Mouse (Mus musculus): Measurements from ENCODE around the gene 1700020D05Rik. TPM values are rescaled to one million over a fixed set of nuclear protein-coding genes. Genes with fewer than 3 reads are reported as not detected.

Gene 1700020D05Rik
- total and polyA plus RNA-seq, 3 experiments, result 0.23 to 0.34 TPM; not detected in 1

DNA sequence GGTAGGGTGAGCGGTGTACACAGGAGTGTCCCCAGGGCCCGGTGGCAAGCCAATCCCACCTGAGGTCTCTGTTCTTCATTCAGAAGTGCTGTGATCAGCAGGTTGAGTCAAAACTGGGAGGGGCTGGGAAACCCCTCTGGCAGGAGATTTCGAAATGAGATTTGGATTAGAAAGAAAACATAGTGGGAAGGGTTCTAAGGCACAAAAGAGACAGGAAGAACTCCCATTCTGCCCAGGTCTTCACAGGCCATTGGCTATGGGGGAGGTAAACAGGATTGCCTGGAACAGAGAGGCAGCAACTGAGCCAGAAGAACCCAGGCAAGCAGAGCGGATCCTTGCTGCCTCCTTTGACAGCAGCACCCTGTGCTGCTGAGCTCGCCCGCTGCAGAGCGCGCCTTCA, 35.2 kb upstream of the 1700020D05Rik start:
- no peak overlapping the region for H3K4me3 ChIP-seq (replicated peaks in 1 of 3; ENCODE audit: low read depth in 2 of 3, low read length in 2 of 3, poor library complexity in 1 of 3)
- H3K9me3 ChIP-seq (replicated peaks; ENCODE audit: low read length), result peaks cover 2% of the 10 kb centered on the region
- no peak overlapping the region for H3K4me2 ChIP-seq (ENCODE audit: insufficient read depth, low read depth, poor library complexity, severe bottlenecking)
- H3K27me3 ChIP-seq (replicated peaks), result peaks cover 31% of the 10 kb centered on the region
- H3K4me1 ChIP-seq (ENCODE audit: control insufficient read depth in 1 of 2, insufficient read depth in 2 of 2), result 0 out of 4 replicates have a peak, but pooled peaks cover 0 to 3% of the 10 kb centered on the region in 2 experiments
- DNase-seq (ENCODE audit: extremely low read depth), result no peak
- no peaks in the 10 kb centered on the region for H3K79me2 ChIP-seq (replicated peaks; ENCODE audit: control insufficient read depth, extremely low read depth, insufficient read depth, poor library complexity, severe bottlenecking)
- in situ Hi-C loops (cut with MboI; ENCODE audit: low pct_ligation_motif_present, low pct_unique_long_range_greater_than_20kb, low sequenced_read_pairs), result no loop called here
- TF ChIP-seq KAT2A (IDR thresholded peaks at IDR 0.05; ENCODE audit: insufficient replicate concordance, low read length), result no peak
- TF ChIP-seq UBTF (IDR thresholded peaks at IDR 0.05; ENCODE audit: low read depth, low read length), result no peak
- TF ChIP-seq POLR2A (IDR thresholded peaks at IDR 0.05; ENCODE audit: low read depth, low read length), result no peak
- no peak for TF ChIP-seq ZNF384 (IDR thresholded peaks at IDR 0.05; ENCODE audit: low read depth, low read length)
- no peak for TF ChIP-seq NELFE (IDR thresholded peaks at IDR 0.05; ENCODE audit: low read depth, low read length)
- no peak for TF ChIP-seq CTCF (conservative IDR thresholded peaks at IDR 0.05 in 1 of 2, IDR thresholded peaks at IDR 0.05 in 1 of 2; ENCODE audit: low read depth in 2 of 2, low read length in 2 of 2)
- TF ChIP-seq E2F4 (IDR thresholded peaks at IDR 0.05; ENCODE audit: insufficient replicate concordance, low read depth, low read length), result no peak
- TF ChIP-seq SMC3 (IDR thresholded peaks at IDR 0.05; ENCODE audit: low read depth, low read length), result no peak
- no peak for TF ChIP-seq MAZ (IDR thresholded peaks at IDR 0.05; ENCODE audit: low read depth, low read length)
- no peak for TF ChIP-seq ELF1 (IDR thresholded peaks at IDR 0.05; ENCODE audit: low read depth, low read length)
- TF ChIP-seq POLR2AphosphoS2 (IDR thresholded peaks at IDR 0.05; ENCODE audit: low read depth, low read length), result no peak
- TF ChIP-seq BHLHE40 (IDR thresholded peaks at IDR 0.05; ENCODE audit: low read depth, low read length), result no peak
- TF ChIP-seq MAFK (IDR thresholded peaks at IDR 0.05; ENCODE audit: insufficient replicate concordance, low read length), result no peak
- no peak for TF ChIP-seq ZKSCAN1 (IDR thresholded peaks at IDR 0.05; ENCODE audit: borderline replicate concordance, low read depth, low read length)
- no peak for TF ChIP-seq CHD2 (IDR thresholded peaks at IDR 0.05; ENCODE audit: low read length)
- TF ChIP-seq MXI1 (IDR thresholded peaks at IDR 0.05; ENCODE audit: low read depth, low read length), result no peak
- TF ChIP-seq JUND (conservative IDR thresholded peaks at IDR 0.05; ENCODE audit: low read depth, low read length), result no peak
- TF ChIP-seq USF2 (conservative IDR thresholded peaks at IDR 0.05; ENCODE audit: low read depth, low read length), result no peak
- no peak overlapping the region for H3K27ac ChIP-seq (ENCODE audit: insufficient read depth, low read depth)
- no peak overlapping the region for H3K9ac ChIP-seq (ENCODE audit: insufficient read depth, low read depth)
- H3K36me3 ChIP-seq (replicated peaks in 1 of 2; ENCODE audit: control insufficient read depth in 1 of 2, insufficient read depth in 1 of 2, low read length in 1 of 2), result no peaks in the 10 kb centered on the region
- dilution Hi-C loops (cut with MboI; ENCODE audit: extremely low pct_ligation_motif_present, extremely low pct_unique_long_range_greater_than_20kb, low sequenced_read_pairs), result no loop called here

DNA sequence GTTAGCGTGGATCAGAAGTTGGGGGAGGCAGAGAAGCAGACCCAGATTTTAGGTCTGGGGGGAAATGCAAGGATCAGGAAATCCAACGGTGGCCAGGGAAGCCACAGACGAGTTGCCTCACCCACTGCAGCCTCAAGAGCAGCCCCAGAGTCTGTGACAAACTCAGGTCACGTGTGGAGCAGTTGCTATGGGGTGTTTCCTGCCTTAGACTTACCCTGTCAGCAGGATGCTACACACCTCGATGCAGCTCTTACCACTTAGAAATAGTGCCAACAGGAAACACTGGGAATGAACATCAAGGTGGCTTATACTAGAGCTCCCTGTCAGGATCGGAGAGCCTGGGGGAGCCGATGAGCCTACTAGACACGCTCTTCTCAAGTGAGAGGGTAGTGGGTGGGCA, 28.9 kb upstream of the 1700020D05Rik start:
- no peaks in the 10 kb centered on the region for H3K9me3 ChIP-seq (replicated peaks; ENCODE audit: low read length)
- DNase-seq (ENCODE audit: extremely low read depth), result no peak
- H3K27me3 ChIP-seq (replicated peaks), result peaks cover 21% of the 10 kb centered on the region
- H3K4me2 ChIP-seq (ENCODE audit: insufficient read depth, low read depth, poor library complexity, severe bottlenecking), result no peak overlapping the region
- no peak for TF ChIP-seq USF1 (IDR thresholded peaks at IDR 0.05; ENCODE audit: low read depth, low read length)
- TF ChIP-seq ETS1 (conservative IDR thresholded peaks at IDR 0.05; ENCODE audit: low read depth, low read length), result no peak
- no peak for TF ChIP-seq ZMIZ1 (IDR thresholded peaks at IDR 0.05; ENCODE audit: low read depth, low read length)
- no peak for TF ChIP-seq IRF4 (IDR thresholded peaks at IDR 0.05; ENCODE audit: low read depth, low read length)
- no peak for TF ChIP-seq POLR2A (IDR thresholded peaks at IDR 0.05; ENCODE audit: low read depth, low read length)
- no peak for TF ChIP-seq GABPA (IDR thresholded peaks at IDR 0.05; ENCODE audit: insufficient replicate concordance, low read depth, low read length)
- TF ChIP-seq NELFE (IDR thresholded peaks at IDR 0.05; ENCODE audit: low read depth, low read length), result no peak
- TF ChIP-seq JUND (conservative IDR thresholded peaks at IDR 0.05; ENCODE audit: low read depth, low read length), result no peak
- no peak for TF ChIP-seq ELF1 (IDR thresholded peaks at IDR 0.05; ENCODE audit: low read depth, low read length)
- no peak for TF ChIP-seq MAFK (IDR thresholded peaks at IDR 0.05; ENCODE audit: insufficient replicate concordance, low read length)
- dilution Hi-C loops (cut with MboI; ENCODE audit: extremely low pct_ligation_motif_present, extremely low pct_unique_long_range_greater_than_20kb, low sequenced_read_pairs), result no loop called here
- no peaks in the 10 kb centered on the region for H3K79me2 ChIP-seq (replicated peaks; ENCODE audit: control insufficient read depth, extremely low read depth, insufficient read depth, poor library complexity, severe bottlenecking)
- no peaks in the 10 kb centered on the region for H3K36me3 ChIP-seq (replicated peaks in 1 of 2; ENCODE audit: control insufficient read depth in 1 of 2, insufficient read depth in 1 of 2, low read length in 1 of 2)
- H3K4me3 ChIP-seq (replicated peaks in 1 of 3; ENCODE audit: low read depth in 2 of 3, low read length in 2 of 3, poor library complexity in 1 of 3), result no peak overlapping the region
- H3K9ac ChIP-seq (ENCODE audit: insufficient read depth, low read depth), result no peak overlapping the region
- H3K27ac ChIP-seq (ENCODE audit: insufficient read depth, low read depth), result no peak overlapping the region
- in situ Hi-C loops (cut with MboI; ENCODE audit: low pct_ligation_motif_present, low pct_unique_long_range_greater_than_20kb, low sequenced_read_pairs), result no loop called here
- peaks cover 3 to 20% of the 10 kb centered on the region in 2 experiments; a peak in 3 of 4 replicates for H3K4me1 ChIP-seq (ENCODE audit: control insufficient read depth in 1 of 2, insufficient read depth in 2 of 2)
